Mouse (Mus musculus) cerebellum, adult 2 months (tissue): ENCODE results near the gene Rab17. TPM values are rescaled to one million over a fixed set of nuclear protein-coding genes. Genes with fewer than 3 reads are reported as not detected.

Experiments used
- DNase-seq, 2 experiments: peaks; one replicate each; pipeline ENCODE4 v3.0.0; 2021
- H3K27ac ChIP-seq: fragments of 200-500 bp; 2 replicates; pipeline ENCODE4 v1.5.1; 2012; ENCODE audit warnings: low read length, control low read depth, inconsistent platforms; ENCODE audit not compliant: insufficient read depth
- H3K27me3 ChIP-seq: fragments of 200-500 bp; 2 replicates; pipeline ENCODE4 v1.6.1; 2012; ENCODE audit warnings: inconsistent platforms, mild to moderate bottlenecking, low read length, moderate library complexity; ENCODE audit not compliant: control insufficient read depth, insufficient read depth
- H3K4me1 ChIP-seq: fragments of 200-500 bp; 2 replicates; pipeline ENCODE4 v1.6.1; 2011; ENCODE audit warnings: low read length; ENCODE audit not compliant: control insufficient read depth, insufficient read depth
- H3K4me3 ChIP-seq: fragments of 200-500 bp; replicated peaks from 2 replicates; pipeline ENCODE3; 2011; ENCODE audit warnings: mild to moderate bottlenecking, low read depth, low read length, control low read depth; ENCODE audit not compliant: insufficient read depth
- CTCF ChIP-seq: fragments of 200-500 bp; IDR thresholded peaks from 2 replicates; pipeline ENCODE4 v1.5.1; 2011; ENCODE audit warnings: low read depth, mild to moderate bottlenecking, control low read depth, low read length, moderate library complexity, borderline replicate concordance; ENCODE audit not compliant: insufficient read depth
- POLR2A ChIP-seq: fragments of 200-500 bp; IDR thresholded peaks from 2 replicates; pipeline ENCODE4 v1.6.1; 2011; ENCODE audit warnings: low read length, control low read depth, borderline replicate concordance; ENCODE audit not compliant: insufficient read depth
- WGBS: fragments of 180-500 bp; shearing (Covaris S2); methylation state at CpG from one replicate; pipeline ENCODE4 v1.1.7; 2018; 5-methylcytosine and 5-hydroxymethylcytosine counted together
- polyA plus RNA-seq: library from polyadenylated mRNA; depleted of rRNA; stranded (reverse); fragments of >200 nt; gene quantifications from 2 replicates; pipeline ENCODE4 v1.2.3, GENCODE M21; 2012

Rab17 gene
- polyA plus RNA-seq, 1 experiment = not detected

DNA sequence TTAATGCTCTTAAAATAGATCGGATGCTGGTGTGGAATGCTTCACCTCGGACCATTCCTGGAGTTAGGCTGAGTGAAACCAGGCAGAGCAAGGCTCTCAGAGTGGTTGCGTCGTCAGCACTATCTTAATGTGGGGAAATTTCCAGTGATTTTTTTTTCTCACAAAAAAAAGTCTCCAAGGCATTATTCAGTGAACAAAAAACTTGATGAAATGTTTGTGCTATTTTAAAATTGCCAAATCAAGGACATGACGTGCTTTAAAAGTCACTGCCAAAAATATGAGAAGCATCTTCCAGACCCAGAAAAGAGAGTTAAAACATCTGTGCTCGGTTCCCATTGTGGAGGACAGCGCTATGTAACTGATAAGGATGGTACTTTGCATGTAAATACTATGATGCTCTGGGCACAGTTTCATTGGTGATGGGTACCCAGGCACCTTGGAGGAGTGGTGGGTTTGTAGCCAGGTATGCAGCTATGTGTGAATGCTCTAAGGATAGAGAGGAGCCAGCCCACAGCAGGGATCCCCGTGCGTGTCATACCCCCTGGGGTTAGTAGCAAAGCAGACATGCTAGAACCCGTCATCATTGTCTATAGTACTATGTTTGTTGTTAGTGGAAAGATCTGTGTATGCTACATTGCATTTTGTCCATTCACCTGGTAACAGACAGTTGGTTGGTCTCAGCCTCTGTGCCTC lies 11.3 kb upstream of the Rab17 start:
- Histone ChIP-seq H3K4me3 (no peak overlapping the region), H3K4me1 (no peaks in the 10 kb centered on the region), H3K27ac (no peak overlapping the region), H3K27me3 (no peaks in the 10 kb centered on the region)
- DNase-seq = no peak
- TF ChIP-seq POLR2A (no peak), CTCF (no peak)
- 61% methylated on average over 10 of the region's 10 CpGs for WGBS

DNA sequence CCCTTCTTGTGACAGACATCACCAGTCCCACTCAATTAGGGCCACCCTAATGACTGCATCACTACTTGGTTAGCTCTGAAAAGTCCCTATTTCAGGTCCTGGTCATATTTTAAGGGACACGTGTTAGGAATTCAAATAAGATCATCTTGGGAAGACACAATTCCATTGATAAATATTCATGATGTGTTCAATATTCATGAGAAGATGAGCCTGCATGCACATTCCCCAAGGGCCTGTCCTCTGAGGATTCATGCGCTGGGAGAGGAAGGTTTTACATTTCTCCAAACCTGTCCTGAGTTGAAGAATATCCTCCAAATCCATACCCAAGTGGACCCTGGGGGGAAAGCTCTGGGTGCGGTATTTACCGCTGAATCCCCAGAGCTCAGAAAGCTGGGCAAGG lies 6.5 kb upstream of the Rab17 start:
- Histone ChIP-seq H3K27me3 (no peaks in the 10 kb centered on the region), H3K4me3 (no peak overlapping the region), H3K4me1 (no peaks in the 10 kb centered on the region), H3K27ac (no peak overlapping the region)
- TF ChIP-seq POLR2A (no peak), CTCF (no peak)
- no peak for DNase-seq
- WGBS = 60% methylated on average over 4 of the region's 4 CpGs

DNA sequence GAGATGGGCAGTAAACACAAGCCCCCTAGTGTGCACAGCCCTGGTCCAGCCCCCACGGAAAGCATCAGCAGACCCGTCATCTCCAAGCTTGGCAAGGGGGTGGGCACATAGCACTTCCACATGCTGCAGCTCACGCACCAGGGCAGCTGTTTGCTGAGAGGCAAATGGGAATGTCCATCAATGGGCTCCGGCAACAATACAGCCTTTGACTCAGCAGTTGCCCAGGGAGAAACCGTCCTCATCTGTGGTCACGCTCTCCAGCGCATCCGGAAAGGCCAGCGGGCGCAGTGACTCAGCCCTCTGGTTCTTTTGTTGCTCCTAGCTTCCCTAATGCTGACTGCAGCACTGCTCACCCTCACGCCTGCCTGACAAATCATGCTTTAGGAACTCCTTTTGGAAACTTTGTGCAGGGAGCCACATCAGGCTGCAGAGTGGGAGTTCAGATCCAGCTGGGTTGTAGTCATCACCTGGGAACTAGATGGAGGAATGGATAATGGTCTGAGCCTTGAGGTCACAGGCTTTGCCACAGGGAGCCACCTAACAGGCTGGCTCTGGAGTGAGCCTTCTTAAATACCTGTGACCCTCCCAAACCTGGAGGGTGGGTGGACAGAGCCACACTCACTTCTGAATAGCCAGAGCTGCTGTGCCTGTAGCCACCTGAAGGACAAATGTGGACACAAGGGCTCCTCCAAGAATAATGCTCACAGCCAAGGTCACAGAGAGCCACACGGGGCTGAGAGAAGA lies 5.6 kb upstream of the Rab17 start:
- no peak overlapping the region for H3K4me3 ChIP-seq
- H3K27me3 ChIP-seq = no peaks in the 10 kb centered on the region
- peak; percentile 35 to 38 for DNase-seq
- H3K27ac ChIP-seq = no peak overlapping the region
- TF ChIP-seq CTCF (no peak), POLR2A (no peak)
- no peaks in the 10 kb centered on the region for H3K4me1 ChIP-seq
- 25% methylated on average over 12 of the region's 12 CpGs for WGBS

DNA sequence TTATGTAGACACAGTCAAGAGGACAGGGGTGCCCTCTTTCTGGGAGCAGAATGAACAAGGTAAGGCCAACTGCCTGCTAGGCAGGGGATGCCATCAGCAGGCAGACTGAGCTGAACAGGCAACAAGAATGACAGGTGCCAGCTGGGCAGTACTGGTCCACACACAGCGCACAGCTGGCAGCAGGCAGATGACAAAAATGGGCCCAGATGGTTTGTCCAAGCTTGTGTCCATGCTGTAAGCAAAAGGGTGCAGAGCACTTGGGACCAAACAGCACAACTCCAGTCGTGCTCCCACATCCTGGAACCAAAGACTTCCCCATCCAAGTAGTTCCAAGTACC lies 4.1 kb upstream of the Rab17 start:
- H3K4me1 ChIP-seq = no peaks in the 10 kb centered on the region
- 65% methylated on average over 2 of the region's 2 CpGs for WGBS
- no peak overlapping the region for H3K4me3 ChIP-seq
- no peaks in the 10 kb centered on the region for H3K27me3 ChIP-seq
- no peak for TF ChIP-seq CTCF
- no peak for TF ChIP-seq POLR2A
- no peak for DNase-seq
- H3K27ac ChIP-seq = no peak overlapping the region

DNA sequence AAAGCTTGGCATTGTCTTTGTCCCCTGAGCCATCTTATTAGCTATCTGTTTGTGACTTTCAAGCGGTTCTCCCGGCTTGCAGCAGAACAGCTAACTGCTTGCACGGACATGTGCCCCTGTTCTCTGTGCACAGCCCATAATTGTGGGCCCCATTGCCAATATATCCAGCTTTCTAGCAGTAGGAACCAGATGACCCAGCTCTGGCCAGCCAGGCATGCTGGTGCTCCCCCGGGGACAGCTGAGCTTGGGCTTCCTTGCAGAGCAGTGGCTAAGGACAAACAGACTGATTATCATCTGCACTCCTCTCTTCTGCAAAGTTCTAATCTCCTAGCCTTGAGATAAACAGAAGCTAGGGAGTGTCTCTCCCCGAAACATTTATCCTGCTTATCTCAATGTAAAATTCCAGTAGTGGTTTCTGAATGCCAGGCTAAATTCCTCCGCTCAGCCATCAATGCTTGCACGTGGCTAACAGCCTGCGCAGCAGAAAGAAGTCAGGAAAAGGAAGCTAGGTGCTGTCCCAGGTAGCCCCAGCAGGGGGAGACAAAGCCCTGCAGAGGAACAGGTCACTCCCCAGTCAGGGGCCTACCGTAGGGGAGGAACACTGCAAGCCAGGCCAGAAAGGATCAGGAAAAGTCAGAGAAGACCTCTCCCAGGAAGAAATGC lies 3.6 kb upstream of the Rab17 start:
- no peaks in the 10 kb centered on the region for H3K4me1 ChIP-seq
- WGBS = 7% methylated on average over 9 of the region's 9 CpGs
- TF ChIP-seq POLR2A = no peak
- TF ChIP-seq CTCF = peak; percentile 98
- no peak overlapping the region for H3K4me3 ChIP-seq
- DNase-seq = peak; percentile 77 to 91
- no peak overlapping the region for H3K27ac ChIP-seq
- H3K27me3 ChIP-seq = no peaks in the 10 kb centered on the region

DNA sequence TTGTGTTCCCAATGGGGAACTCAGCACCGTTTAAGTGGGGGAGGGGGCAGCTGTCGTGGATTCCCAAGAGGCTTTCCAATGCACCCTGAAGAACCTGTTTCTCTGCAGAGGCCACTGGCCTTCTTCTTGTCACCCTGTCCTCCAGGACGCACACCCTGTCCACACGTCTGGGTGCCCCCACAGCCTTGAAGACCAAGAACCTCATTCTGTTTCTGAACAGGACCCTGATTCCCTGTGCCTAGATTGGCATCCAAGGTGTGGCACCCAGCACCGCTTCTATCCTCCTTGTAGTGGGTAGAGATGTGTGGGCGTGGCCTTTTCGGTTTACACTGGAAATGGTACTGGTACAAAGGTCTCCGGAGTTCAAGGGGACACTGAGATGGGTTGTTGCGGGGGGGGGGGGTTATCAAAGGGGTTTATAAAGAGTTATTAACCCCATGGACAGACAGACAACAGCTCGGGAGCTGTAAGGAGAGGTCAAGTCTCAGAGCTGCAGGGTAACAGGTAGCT lies 475 bp upstream of the Rab17 start:
- Histone ChIP-seq H3K4me3 (no peak overlapping the region), H3K4me1 (no peaks in the 10 kb centered on the region), H3K27ac (no peak overlapping the region), H3K27me3 (no peaks in the 10 kb centered on the region)
- no peak for TF ChIP-seq POLR2A
- no peak for TF ChIP-seq CTCF
- WGBS = 84% methylated on average over 10 of the region's 10 CpGs
- no peak for DNase-seq

DNA sequence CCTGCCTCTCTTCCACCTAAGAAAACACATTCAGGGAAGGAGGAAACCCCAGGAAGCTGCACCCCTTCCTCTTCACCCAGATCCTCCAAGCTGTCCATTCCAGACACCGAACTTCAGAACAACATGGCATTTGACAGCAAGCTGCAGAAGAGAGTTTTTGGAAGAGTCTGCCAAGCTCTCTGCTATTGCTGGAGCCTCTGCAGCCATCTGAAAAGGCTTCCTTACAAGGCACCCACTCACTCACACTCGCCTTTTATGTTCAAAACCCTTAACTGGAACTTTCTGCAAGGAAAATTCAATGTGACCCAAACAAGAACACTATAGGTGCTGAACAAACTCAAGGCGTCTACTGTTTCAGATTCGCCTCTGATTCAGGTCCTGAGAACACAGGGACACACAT lies 812 bp downstream of the Rab17 start:
- TF ChIP-seq CTCF = no peak
- no peak for TF ChIP-seq POLR2A
- Histone ChIP-seq H3K27me3 (no peaks in the 10 kb centered on the region), H3K4me1 (no peaks in the 10 kb centered on the region), H3K4me3 (no peak overlapping the region), H3K27ac (no peak overlapping the region)
- no peak for DNase-seq
- 77% methylated on average over 4 of the region's 4 CpGs for WGBS
